Mouse (Mus musculus) heart, postnatal 4 days (tissue): ENCODE measurements at regions not wholly inside any gene's neighbourhood (a gene's known extent, or its start where the extent isn't known, plus 50 kb on each side); places are given as distances from the start of the nearest gene placed in this dataset.

Experiments
- DNase-seq: peaks from one replicate; pipeline ENCODE4 v3.0.0; 2021

DNA sequence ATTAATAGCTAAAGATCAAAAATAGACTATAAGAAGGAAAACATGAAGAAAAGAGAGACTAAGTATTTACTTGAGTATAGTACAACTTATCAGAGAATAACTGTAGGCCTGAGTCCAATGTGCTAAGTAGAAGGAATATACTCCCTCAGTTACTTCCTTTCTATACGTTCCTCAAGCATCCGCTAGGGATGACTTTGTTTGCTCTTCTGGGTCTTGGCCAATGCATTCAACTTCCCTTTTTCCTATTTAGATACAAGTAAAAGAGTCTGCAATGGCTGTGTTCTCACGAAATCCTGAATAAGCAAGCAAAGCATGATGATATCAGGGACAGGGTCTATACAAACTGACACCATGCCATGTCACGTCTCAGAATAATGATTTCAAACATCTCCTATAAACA is 135.3 kb upstream of the Klf6 start:
- DNase-seq: no peak

DNA sequence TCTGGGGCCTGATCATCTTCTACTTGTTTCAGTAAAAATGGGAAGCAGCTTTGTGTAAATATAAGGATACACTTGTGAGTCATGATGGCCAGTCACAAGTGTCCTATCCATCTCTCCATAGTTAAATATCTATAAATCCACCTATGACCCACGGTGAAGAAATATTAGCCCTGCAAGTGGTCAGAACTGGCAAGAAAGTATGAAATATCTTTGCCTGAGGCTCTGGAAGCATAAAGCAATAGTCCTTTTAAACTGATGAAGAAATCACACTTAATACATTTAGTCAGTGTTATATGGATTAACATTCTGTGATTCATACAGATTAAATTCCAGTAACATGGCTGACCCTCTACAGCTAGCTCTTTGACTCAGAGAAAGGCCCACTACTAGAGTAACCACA is 134.8 kb upstream of the Klf6 start:
- DNase-seq: no peak

DNA sequence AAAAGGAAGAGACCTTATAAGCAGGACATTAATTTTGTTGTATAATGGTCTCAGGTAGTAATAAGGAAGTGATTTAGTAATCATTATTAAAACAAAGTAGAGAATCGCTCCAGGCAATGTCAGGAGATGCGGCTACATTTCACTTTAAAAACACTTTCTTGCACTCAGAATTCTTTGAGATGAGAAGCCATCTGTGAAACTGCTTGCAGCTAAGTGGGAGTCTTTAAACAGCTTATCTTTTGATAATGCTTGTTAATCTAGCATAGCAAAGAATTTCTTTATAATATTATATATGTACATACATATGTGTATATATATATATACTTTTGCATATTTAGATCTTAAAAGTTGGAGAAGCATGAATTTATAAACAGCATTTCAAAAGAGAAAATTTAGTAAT is 133.1 kb upstream of the Klf6 start:
- no peak for DNase-seq

DNA sequence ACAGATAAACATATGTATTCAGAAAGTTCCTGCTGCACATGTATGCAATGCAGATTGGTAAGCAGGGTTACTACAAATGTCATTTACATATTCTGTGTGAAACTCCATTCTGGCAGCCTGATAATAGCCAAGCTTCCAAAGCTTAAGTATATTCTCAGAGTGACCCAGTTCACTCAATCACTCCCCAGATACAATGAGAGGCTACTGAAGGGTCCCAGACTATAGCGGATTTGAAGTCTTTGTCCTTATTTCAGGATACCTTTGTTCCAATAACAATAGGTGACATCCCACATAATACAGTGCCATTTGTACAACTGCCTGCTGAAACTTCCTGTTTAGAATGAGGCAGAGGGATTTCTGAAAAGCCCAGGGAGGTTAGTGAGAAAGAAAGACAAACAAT is 132.5 kb upstream of the Klf6 start:
- no peak for DNase-seq

DNA sequence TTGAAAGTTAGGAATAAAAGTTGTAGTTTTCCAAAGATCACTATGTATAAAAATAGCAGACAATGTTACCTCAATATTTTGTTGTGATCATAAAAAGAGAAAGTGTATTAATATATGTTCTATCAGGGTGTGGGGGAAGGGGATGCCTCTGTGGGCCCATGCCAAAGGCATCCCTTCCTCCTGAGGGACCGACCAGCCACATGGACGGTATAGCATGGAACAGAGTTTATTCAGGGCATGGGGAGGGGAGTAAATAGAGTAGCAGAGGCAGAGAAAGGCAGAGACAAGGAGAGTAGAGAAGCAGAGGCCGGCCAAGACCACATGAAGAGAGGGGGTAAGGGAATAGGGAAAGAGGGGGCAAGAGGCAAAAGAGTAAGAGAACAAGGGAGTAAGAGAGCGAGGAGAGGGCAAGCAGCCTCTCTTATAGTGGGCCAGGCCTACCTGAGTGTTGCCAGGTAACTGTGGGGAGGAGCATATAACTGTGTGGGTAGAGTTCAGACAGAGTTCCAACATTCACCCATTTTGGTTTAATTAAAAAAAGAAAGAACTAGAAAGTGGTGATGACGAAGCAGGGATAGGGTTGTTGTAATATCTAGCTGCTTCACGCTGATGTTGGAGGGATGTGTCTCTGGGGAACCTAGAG is 131.7 kb upstream of the Klf6 start:
- DNase-seq: no peak

DNA sequence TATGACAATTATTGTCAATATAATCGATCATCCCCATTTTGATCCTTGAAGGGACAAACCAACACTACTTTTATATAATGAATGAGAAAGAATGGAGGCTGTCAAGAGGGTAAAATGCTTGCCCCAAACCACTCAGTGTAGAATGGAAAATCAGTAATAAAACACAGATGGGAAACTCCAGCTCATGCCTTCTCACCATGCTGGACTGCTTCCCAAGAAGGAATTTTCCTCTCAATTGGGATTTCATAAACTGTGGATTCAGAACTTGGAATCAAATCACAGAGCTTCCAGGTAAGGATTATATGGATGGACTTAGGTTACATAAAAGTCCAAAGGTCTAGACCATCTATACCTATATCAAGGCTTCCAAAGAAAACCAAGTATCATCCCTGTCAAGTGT is 129.1 kb upstream of the Klf6 start:
- no peak for DNase-seq

DNA sequence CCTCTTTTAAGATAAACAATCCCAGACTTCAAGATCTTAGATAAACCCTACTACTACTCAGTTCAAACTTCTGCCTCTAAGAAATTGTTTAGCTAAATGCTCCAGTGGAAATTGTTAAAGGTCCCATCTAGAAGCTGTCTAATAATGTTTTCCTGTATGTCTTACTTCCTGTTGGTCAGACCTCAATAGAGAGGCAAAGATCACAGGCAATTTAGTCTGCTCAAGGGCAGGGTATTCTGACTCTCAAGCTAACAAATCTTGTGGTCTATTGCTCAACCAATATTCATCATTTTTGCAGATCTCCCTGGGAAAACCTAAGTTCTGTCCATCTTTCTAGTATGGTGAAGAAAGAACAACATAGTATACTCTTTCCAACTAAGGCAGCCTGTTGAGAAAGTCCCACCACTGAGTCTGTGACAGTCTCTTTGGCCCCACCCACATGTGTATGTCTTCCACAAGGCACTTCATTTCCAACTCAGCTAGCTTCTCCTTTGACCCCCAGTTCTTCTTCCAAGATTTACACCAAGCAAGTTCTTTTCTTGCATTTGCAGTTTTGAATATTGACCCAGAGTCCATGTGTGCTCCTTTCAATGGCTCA is 126.2 kb upstream of the Klf6 start:
- DNase-seq: no peak

DNA sequence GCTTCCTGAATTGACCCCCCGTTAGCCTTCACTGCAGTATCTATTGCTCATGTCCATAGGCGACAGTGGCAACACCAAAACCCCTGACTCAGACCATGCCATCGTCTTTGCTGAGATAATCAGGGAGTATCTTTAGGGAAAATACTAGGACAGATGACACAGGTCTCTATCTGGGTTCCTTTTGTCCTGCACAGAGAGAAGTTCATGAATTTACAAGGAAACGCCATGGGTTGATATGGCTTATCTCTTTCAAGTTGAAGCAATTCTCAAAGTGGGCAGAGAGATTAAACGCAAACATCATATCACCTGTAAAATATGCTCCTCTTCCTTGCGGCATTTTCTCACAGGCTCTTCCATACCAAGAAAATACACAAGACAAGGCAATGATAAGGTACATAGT is 124.8 kb upstream of the Klf6 start:
- DNase-seq: no peak

DNA sequence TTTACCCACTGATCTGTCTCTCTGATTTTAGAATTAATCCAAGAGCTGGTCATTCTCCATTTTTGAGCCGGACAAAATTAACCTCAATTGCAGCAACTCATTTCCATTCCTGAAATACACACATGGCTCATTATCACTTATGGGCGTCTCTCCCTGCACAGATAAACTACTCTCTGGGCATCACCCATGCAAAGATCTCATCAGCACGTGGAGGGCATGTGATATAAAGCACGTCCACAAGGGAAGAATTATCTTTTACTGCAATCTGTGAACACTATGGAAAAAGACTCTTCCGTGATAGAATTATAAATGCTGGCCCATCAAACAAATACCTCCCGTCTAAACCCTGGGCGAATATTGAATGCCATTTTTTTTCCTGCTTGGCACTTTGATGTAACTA is 124.1 kb upstream of the Klf6 start:
- DNase-seq: no peak

DNA sequence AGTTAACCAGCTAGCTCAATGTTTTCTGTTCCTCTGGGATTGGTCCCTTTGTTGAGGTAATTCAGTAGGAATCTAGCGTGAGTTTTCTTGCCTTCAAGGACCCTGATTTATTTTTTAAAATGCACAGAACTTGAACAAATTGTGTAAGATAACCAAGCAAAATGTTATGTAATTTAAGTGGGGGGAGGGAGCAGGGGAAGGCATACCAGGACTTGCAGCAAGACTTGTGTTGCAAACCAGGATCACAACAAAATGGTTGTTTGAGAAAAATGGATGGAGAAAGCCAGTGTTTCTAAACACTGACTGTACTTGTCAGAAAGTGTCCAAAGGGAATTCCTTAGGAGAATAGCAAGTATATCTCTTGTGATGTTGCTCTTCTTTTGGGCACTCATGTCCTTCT is 120.5 kb upstream of the Klf6 start:
- no peak for DNase-seq

DNA sequence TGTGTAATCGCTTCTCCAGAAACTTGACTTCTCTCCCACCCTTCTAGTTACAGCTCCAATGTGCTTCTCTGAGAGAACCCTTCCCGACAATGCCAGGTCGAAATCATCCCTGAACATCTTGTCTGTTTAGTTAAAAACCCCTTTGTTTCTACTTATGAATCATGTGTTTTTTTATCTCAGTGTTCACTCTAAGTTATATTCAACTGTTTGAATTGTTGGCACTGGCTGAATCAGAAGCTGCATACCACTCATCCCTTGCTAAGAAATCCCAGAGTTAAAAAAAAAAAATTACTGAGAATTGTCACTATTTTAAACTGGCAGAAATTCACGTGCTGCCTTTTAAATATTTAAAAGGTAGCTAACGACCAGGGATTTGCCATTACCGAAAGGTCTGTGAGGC is 116.3 kb upstream of the Klf6 start:
- DNase-seq: no peak

DNA sequence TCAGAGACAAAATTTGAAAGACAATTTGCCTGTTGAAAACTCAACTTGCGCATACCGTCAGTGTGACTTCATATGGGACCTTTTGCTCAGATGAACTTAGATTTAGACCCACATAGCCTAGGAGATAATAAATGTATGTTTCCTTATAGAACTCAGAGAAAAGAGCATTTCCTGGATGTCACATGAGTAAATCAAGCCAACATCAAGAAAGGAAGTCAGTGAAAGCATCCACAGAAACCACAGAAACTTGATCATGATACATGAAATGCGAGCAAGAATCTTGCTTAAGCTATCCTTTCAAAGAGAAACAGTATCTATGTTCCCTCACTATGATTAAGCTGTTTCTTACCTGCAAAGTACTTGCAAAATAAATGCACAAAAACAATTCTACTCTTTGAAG is 104.1 kb upstream of the Klf6 start:
- no peak for DNase-seq

DNA sequence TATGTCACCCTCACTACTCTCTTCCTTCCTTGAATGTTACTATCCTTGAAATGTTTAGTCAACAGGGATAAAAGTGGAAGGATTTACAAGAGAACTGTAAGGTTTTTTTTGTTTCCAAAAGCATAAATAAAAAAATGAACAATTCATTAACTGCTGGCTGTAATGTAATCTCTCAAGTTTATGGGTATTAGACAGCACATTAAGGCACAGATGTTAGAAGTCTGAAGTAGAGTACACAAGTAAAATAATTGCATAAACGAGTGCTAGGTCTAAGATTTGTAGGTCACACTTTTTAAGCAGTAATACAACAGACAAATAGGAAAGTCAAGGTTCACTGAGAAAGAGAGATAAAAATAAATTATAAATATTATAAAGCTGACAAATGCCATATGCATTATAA is 103.3 kb upstream of the Klf6 start:
- no peak for DNase-seq

DNA sequence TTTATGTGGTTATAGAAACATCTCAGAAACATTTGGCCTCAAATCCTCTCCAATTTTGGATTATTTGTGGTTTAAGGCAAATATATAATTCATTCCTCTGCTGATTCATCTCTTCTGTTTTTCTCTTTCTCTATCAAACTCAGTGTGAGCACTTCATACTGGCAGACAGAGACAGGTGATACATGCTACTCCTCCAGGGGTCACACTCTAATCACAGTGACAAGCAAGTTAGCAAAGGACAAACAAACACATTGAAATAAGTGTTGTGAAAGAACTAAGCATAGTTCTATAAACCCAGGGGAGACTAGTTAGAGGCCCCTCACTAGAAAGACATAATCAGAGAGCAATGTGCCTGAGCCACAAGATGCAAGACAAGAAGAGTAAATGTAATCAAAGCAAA is 101.3 kb upstream of the Klf6 start:
- DNase-seq: no peak

DNA sequence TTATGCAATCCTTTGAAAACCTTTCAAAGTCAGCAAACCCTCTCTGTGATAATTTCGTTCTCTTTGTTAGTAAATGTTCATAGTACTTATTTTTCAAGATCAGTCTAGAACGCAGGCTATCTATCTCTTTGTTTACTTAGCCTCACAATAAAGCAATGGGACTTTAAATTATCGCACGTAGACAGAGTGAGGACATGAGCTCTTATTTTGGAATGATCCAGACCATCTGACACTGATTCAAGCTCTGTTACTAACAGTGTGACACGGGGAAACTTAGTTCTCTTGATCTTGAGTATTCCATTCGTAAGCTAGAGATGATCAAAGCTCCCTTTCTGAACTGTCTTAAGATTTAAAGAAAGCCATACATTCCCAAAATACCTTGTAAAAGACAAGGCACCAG is 94.9 kb upstream of the Klf6 start:
- DNase-seq: no peak

DNA sequence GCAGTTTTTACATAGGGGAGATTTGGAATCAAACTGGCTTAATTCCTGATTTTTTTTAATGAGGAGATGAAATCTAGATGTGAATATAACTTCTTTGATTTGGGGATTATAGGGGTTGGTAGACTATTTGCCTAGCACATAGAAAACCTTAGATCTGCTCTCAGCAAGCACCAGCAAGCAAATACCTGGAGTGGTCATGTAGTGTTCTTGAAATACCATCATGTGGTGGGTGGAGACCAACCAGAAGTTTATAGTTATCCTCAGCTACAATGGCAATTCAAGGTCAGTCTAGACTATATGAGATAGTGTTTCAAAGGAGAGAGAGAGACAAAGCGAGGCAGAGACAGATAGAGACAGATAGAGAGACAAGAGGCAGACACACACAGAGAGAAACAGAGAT is 94.1 kb upstream of the Klf6 start:
- no peak for DNase-seq

DNA sequence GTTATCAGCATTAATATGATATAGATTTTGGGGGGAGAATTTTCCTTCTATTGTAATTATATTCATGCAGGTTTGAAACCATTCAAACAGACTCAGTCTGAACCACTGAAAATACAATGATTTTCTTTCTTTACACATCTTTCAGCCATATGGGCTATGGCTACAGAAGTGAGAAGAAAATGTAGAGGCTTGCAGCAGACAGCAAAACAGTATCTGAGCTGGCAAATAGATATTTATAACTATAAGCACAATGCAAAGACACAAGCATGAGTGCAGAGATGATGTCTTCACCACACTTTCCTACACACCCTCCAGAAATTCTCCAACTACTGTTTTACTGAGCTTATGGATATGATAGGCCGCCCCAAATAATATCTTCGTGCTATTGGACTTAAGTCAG is 92.6 kb upstream of the Klf6 start:
- no peak for DNase-seq

DNA sequence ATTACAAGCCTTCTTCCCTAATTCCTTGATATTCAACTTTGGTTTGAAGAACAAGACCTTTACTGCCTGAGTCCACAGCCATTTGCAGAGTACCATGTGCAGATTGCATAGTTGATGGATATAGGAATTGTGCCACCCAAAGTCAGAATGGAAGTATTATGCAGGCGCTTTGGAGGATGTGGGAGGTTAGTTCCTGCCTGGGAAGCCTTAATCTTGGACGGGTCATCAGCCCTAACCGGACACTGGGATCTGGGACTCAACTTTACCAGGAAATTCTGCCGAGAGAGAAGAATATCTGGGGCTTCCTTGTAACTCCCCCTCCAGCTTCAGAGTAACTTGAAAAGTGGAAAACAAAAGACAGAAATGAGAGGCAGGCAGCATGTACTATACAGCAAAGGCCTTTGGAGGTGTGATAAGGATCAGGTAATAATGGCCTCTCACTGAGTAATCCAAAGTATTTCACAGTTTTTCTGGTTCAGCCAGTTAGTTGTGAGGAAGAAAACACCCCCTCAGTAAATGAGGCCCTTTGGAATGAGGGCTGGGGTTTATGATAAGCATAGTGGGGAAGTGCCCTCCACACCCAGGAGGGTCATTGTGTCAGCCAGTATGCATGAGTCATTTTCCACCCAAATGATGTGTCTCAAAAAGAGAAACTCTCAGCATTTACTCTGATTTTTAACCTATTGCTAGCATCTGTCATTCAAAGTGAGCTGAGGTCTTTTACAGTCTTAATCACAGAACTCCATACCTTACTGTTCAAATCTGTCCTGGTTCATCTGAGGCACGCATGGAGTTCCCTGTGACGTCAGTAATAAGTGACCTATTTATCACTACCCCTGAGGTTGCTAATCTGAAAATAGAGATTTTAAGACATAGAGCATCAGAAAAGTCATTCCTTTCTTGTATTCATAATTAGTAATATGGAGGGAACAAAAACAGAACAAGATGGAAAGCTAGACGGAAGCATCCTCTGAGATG is 91.7 kb upstream of the Klf6 start:
- no peak for DNase-seq

DNA sequence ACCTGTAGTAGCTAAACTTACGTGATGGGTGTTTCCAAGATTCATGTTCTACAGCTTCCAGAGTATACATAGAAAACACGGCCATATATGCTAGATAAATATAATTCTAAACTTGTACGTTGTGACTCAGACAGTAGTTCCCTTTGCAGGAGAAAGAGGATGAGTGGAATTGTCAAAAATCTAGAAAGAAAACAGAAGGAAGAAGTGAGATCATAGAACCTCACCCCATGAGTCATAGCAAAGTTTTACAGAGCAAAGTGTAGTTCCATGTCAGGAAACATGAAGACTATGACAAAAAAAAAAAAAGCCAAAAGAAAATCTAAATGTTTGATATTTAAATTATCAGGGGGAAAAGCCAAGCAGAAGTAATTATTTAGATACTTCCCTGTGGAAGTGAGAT is 87.5 kb upstream of the Klf6 start:
- DNase-seq: no peak

DNA sequence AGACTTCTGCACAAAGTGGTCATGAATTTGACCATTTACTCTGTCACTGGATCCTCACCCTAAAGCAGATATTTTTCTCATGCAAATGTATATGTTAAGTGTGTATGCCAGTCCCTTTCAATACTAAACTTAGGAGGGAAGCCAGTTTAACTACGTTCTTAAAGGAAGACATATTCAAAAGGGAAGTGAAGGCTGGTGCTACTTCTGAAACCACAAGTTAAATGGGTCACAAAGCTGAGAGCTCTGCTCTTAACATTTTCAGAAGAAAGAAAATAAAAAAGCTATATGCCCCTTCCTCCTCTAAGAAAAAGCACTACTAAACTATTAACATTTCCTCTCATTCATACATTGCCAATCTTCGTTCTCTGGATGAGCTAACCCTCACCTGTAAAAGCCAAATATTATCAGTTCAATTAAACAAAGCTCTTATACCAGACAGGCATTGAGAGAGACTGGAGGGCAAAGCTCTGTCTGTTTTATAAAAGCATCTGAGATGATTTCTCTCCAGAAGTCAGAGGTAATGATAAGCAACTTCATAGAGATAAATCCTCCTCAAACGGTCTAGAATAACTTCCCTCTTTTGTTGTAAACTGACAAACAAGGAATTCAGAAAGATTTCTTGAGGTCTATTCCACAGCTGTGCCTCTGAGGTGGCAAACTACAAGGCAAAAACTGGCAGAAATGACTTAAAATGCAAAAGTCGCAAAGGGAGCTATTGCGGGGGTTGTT is 82.7 kb upstream of the Klf6 start:
- no peak for DNase-seq

DNA sequence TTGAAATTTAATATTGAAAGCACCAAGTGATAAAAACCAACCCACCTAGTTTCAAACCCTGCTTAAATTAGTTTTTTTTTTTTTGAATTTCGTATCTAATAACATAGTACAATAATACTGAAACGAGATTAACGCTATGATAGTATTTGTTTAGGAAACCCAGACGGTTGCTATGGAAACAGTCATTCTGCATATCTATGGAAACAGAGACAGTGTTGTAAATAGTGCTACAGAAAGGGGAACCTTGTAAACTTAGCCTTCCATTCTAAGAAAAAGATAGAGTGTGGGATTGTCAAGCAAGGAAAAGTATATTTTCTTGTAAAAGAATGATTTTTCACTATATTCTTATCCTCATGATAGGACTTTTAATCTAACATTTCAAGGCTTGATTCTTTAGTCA is 81.9 kb upstream of the Klf6 start:
- no peak for DNase-seq

DNA sequence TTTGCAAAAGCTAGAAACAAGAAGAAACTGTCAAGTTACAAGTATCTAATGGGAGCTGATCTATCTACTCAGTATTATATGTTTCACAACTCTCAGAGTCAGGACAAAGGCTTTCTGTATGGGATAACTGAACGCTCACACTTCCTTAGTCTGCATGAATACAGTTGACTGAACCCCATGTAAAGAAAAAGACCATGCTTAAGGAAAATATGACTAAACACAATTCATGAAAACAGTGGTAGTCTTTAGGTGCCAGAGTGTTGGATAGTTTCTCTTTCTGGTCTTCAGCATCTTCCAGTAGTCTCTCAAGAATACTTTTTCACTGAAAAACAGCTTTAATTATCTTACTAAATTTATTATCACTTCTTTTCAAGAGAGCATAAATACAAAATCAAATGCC is 78.7 kb upstream of the Klf6 start:
- DNase-seq: no peak

DNA sequence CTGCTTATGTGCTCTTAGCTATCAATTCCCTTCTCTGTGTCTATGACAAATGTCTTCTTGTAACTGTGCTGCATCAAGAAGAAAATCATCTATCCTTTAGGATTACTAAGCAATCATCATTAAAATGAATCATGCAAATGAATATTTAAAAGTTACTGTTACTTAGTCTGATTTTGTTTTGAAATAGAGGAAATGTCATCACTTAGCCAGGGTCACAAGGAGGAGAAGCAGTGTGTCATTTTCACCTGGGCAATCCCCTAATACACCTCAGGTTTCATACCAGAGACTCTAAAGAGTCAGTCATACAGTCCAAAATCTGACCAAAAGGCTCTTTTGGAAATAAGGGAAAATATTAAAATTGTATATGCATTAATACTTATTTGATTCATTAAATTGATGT is 74.2 kb upstream of the Klf6 start:
- DNase-seq: no peak
